Mouse (Mus musculus): ENCODE measurements around the gene Olfr401.

Olfr401 gene

DNA sequence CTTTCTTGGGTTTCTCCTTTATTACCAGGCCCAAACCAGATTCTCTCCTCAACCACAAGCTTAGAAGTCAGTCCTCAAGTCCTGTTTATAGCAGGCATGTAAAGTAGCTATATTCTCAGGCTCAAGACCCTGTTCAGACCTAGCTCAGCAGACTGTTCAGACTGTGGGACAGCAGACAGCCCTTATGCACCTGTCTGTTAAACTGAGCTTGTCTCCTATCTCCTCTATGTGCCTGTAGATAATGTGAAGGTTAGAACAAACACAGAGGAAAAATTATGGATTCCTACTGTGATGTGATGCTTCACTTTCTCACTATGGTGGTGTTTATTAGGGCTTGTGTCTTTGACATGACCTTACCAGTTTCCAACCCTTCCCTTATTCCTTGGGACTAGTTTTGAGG is at the start of gene Olfr401:
Gene Olfr401 (plus strand): TSS at position 301 of the 400 bp plus-strand sequence.
- no peak for TF ChIP-seq GATA4 (IDR thresholded peaks at IDR 0.05; ENCODE audit: insufficient replicate concordance, low read length)

GRCm38 (mm10) chr11:74069655-74070054 is 43.9 kb upstream of the Olfr401 start, which contains the start of gene Zfp616:
Gene Zfp616 (plus strand): TSS chr11:74069955.
- TF ChIP-seq GATA4 (IDR thresholded peaks at IDR 0.05; ENCODE audit: insufficient replicate concordance, low read length): no peak

DNA sequence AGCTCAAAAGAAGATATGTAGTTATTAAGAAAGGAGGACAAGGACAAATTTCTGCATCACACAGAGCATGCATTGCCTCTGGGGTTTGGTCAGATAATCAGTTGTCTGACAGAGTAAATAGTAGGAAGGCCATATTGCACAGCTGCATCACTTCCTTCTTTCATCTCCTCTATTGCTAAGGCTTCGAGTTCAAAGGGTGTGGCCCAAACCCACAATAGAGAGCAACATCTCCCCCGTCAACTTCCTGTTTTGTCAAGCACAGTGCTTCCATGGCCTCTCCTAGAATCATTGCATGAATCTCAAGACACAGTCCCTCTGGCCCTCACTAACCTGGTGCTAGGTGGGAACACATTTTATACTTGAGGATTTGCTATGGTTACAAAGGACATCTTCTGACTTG is 12.8 kb upstream of the Olfr401 start:
- no peak for TF ChIP-seq GATA4 (IDR thresholded peaks at IDR 0.05; ENCODE audit: insufficient replicate concordance, low read length)

GRCm38 (mm10) chr11:74101507-74101906 is 12.0 kb upstream of the Olfr401 start:
- TF ChIP-seq GATA4 (IDR thresholded peaks at IDR 0.05; ENCODE audit: insufficient replicate concordance, low read length): no peak

DNA sequence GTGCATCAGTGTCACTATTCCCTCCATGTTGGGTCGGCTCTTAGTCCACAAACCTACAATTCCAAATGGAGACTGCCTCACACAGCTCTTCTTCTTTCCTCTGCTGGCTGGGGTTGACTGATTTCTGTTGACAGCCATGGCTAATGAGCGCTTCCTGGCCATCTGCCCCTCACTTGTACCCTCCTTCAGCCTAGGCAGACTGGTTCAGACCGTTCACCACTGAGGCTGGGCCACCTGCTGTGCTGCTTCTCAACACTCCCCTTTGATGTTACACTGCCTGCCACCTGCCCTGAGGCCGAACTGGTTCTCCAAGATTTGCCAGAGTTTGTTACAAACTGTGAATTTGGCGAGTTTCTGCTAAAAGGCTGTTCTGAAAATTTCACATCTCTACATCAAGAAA is 8.4 kb upstream of the Olfr401 start:
- TF ChIP-seq GATA4 (IDR thresholded peaks at IDR 0.05; ENCODE audit: insufficient replicate concordance, low read length): no peak

DNA sequence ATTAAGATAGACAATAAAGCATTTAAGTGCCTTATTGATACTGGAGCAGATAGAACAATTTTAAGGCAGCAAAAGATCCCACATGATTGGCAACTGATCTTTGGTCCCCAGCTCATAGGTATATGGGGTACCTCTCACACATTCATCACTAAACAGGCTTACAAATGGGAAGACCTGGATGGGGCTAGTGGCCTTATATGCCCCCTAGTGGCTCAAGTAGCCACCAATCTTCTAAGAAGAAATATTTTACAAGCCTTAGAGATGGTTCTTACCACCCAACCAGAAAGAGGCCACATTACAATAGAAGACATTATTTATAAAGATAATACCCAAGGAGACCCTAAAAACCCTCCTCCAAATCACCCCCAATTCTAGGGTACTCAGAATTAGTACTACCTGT is 32.4 kb downstream of the Olfr401 start:
- no peak for TF ChIP-seq GATA4 (IDR thresholded peaks at IDR 0.05; ENCODE audit: insufficient replicate concordance, low read length)

- no peak for TF ChIP-seq GATA4 (IDR thresholded peaks at IDR 0.05; ENCODE audit: insufficient replicate concordance, low read length)
These were observed 39.7 kb downstream of the Olfr401 start, which contains the start of gene Olfr402 for GRCm38 (mm10) chr11:74153229-74153628. Gene Olfr402 (plus strand): TSS chr11:74153529.

- no peak for TF ChIP-seq GATA4 (IDR thresholded peaks at IDR 0.05; ENCODE audit: insufficient replicate concordance, low read length)
These were observed 55.3 kb downstream of the Olfr401 start for GRCm38 (mm10) chr11:74168771-74169170.
